Mouse (Mus musculus): Measurements from ENCODE around the gene Pip5k1b. TPM values are rescaled to one million over a fixed set of nuclear protein-coding genes. Genes with fewer than 3 reads are reported as not detected.
"Not testable (repeated sequence)": the region's sequence is repeated elsewhere in the genome, so short reads cannot be mapped to it uniquely, and the experiment has no call there.

The Pip5k1b gene
- polyA plus RNA-seq, 1 experiment from 2014 or later, result 2.6 TPM

GRCm38 (mm10) chr19:24554425-24554824 is 1.2 kb downstream of the Pip5k1b start:
- DNase-seq (ENCODE audit: low spot score) (peak; percentile 22), ATAC-seq (replicated peaks; ENCODE audit: low FRiP score, low read depth) (no peak)
- no peak for TF ChIP-seq CTCF (IDR thresholded peaks at IDR 0.05; ENCODE audit: low read depth)
- Histone ChIP-seq H3K9me3 (replicated peaks; ENCODE audit: low read length) (no peaks in the 10 kb centered on the region), H3K4me1 (replicated peaks; ENCODE audit: insufficient read depth, low read length) (peaks cover 17% of the 10 kb centered on the region; the same call in 1 of the 2 replicates), H3K27me3 (ENCODE audit: insufficient read depth, low read length) (no peaks in the 10 kb centered on the region), H3K4me3 (replicated peaks; ENCODE audit: low read depth, low read length) (no peak overlapping the region; the same call in 1 of the 2 replicates), H3K36me3 (ENCODE audit: insufficient read depth, low read length) (no peaks in the 10 kb centered on the region), H3K4me2 (ENCODE audit: low read length) (peak overlapping the region; percentile 96), H3K27ac (no peak overlapping the region), H3K9ac (ENCODE audit: low read depth, low read length) (no peak overlapping the region)
- 15% methylated on average over 4 of the region's 4 CpGs for WGBS

GRCm38 (mm10) chr19:24553291-24554075 is 2.2 kb downstream of the Pip5k1b start:
- H3K27ac ChIP-seq, result no peak overlapping the region
- peaks cover 17% of the 10 kb centered on the region; the same call in 1 of the 2 replicates for H3K4me1 ChIP-seq (replicated peaks; ENCODE audit: insufficient read depth, low read length)
- H3K9me3 ChIP-seq (replicated peaks; ENCODE audit: low read length), result no peaks in the 10 kb centered on the region
- no peaks in the 10 kb centered on the region for H3K27me3 ChIP-seq (ENCODE audit: insufficient read depth, low read length)
- DNase-seq (ENCODE audit: low spot score), result no peak
- 0 out of 2 replicates have a peak overlapping the region, but pooled peaks have one; percentile 27 for H3K4me2 ChIP-seq (ENCODE audit: low read length)
- no peak for ATAC-seq (replicated peaks; ENCODE audit: low FRiP score, low read depth)
- no peaks in the 10 kb centered on the region for H3K36me3 ChIP-seq (ENCODE audit: insufficient read depth, low read length)
- no peak overlapping the region for H3K9ac ChIP-seq (ENCODE audit: low read depth, low read length)
- no peak overlapping the region for H3K4me3 ChIP-seq (replicated peaks; ENCODE audit: low read depth, low read length)
- 61% methylated on average over 12 of the region's 12 CpGs for WGBS
- TF ChIP-seq CTCF (IDR thresholded peaks at IDR 0.05; ENCODE audit: low read depth), result no peak

DNA sequence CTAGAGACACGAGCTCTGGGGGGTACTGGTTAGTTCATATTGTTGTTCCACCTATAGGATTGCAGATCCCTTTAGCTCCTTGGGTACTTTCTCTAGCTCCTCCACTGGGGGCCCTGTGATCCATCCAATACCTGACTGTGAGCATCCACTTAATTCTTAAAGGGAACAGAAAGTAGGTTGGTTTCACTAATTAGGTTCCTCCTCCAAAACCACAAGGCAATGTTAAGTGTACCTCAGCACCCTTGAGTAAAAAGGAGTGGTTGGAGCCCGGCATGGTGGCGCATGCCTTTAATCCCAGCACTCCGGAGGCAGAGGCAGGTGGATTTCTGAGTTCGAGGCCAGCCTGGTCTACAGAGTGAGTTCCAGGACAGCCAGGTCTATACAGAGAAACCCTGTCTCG is 3.0 kb downstream of the Pip5k1b start:
- not testable (repeated sequence) for H3K36me3 ChIP-seq (ENCODE audit: insufficient read depth, low read length); ATAC-seq (replicated peaks; ENCODE audit: low FRiP score, low read depth); H3K27ac ChIP-seq; H3K9ac ChIP-seq (ENCODE audit: low read depth, low read length); H3K9me3 ChIP-seq (replicated peaks; ENCODE audit: low read length); H3K4me2 ChIP-seq (ENCODE audit: low read length); H3K27me3 ChIP-seq (ENCODE audit: insufficient read depth, low read length); H3K4me3 ChIP-seq (replicated peaks; ENCODE audit: low read depth, low read length); DNase-seq (ENCODE audit: low spot score)
- 89% methylated on average over 6 of the region's 6 CpGs for WGBS
- H3K4me1 ChIP-seq (replicated peaks; ENCODE audit: insufficient read depth, low read length), result peaks cover 17% of the 10 kb centered on the region; the same call in 1 of the 2 replicates

DNA sequence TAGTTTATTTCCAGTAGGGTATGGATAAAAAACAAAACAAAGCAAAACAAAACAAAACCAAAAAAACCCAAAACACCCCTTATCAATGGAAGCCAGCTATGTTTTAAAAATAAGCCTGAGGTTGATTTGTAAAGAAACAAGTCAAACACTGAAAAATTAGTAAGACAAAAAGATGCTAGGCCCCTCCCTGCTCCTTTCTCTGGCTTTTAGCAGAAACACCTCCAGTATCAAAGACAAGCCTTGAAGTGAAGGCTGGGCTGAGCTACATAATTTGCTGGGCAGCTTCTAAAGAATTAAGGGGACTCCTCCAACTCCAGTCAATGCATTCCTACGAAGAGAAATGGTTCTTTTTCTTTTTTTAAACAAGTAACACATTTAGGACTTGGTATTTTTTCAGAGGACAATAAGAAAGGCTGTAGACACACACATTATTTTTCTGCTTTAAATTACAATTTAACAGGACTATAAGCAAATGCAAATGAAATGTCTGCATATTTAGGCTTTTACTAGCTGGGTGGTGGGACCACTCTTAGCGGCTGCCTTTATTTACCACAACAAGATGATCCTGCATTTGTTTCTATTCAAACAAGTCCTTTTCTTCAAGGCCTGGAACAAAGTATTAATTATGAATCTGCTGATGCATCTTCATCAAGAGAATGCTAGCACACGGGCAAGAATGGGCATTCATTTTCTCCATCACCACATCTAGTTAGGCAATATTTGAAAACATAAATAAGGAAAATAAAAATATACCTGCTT is 4.3 kb downstream of the Pip5k1b start:
- Histone ChIP-seq H3K4me3 (replicated peaks; ENCODE audit: low read depth, low read length) (no peak overlapping the region), H3K4me2 (ENCODE audit: low read length) (no peak overlapping the region), H3K27me3 (ENCODE audit: insufficient read depth, low read length) (no peaks in the 10 kb centered on the region), H3K4me1 (replicated peaks; ENCODE audit: insufficient read depth, low read length) (peaks cover 10% of the 10 kb centered on the region; the same call in 1 of the 2 replicates), H3K36me3 (ENCODE audit: insufficient read depth, low read length) (no peaks in the 10 kb centered on the region), H3K27ac (no peak overlapping the region), H3K9me3 (replicated peaks; ENCODE audit: low read length) (no peaks in the 10 kb centered on the region), H3K9ac (ENCODE audit: low read depth, low read length) (no peak overlapping the region)
- DNase-seq (ENCODE audit: low spot score), result no peak
- 69% methylated on average over 3 of the region's 3 CpGs for WGBS
- ATAC-seq (replicated peaks; ENCODE audit: low FRiP score, low read depth), result no peak
- TF ChIP-seq CTCF (IDR thresholded peaks at IDR 0.05; ENCODE audit: low read depth), result no peak

DNA sequence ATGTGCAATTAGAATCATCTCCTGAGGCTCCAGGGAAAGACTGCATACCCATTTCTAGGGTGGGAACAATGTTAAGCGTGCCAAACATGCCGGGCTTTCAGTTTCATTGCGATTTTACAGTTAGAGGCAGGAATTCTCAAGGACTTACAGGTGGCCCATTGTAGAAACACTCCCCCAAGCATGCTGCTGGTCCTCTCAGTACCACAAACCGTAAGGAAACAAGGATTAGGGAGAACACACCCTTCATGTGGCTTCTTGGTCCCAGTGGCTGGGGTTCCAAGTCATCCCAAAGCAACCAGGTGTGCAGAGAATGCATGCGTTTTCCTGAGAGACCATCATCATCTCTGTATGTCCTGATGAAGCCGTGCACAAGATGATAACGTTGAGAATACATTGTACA is 4.9 kb downstream of the Pip5k1b start:
- no peak overlapping the region for H3K4me3 ChIP-seq (replicated peaks; ENCODE audit: low read depth, low read length)
- H3K9me3 ChIP-seq (replicated peaks; ENCODE audit: low read length), result no peaks in the 10 kb centered on the region
- 80% methylated on average over 7 of the region's 7 CpGs for WGBS
- no peak for TF ChIP-seq CTCF (IDR thresholded peaks at IDR 0.05; ENCODE audit: low read depth)
- peaks cover 10% of the 10 kb centered on the region; the same call in 1 of the 2 replicates for H3K4me1 ChIP-seq (replicated peaks; ENCODE audit: insufficient read depth, low read length)
- no peak overlapping the region for H3K27ac ChIP-seq
- no peak overlapping the region for H3K4me2 ChIP-seq (ENCODE audit: low read length)
- no peaks in the 10 kb centered on the region for H3K36me3 ChIP-seq (ENCODE audit: insufficient read depth, low read length)
- no peak overlapping the region for H3K9ac ChIP-seq (ENCODE audit: low read depth, low read length)
- DNase-seq (ENCODE audit: low spot score) (no peak), ATAC-seq (replicated peaks; ENCODE audit: low FRiP score, low read depth) (no peak)
- no peaks in the 10 kb centered on the region for H3K27me3 ChIP-seq (ENCODE audit: insufficient read depth, low read length)

DNA sequence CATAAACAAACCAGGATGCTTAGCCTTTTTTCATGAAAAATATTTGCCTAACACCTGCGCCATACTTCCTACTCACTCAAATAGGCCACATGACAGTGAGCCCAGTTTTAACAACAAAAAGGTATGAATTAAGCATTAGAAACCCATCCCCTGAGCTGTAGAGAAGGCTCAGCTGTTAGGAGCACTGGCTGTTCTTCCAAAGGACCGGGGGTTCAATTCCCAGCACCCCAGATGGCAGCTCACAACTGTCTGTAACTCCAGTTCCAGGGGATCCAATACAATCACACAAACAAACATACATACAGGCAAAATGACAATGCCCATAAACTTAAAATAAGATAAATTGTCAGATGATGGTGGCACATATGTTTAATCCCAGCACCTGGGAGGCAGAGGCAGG is 5.7 kb downstream of the Pip5k1b start:
- 90% methylated on average over 2 of the region's 2 CpGs for WGBS

More for the DNA sequence above, 5.7 kb downstream of the Pip5k1b start:
- Histone ChIP-seq H3K4me1 (replicated peaks; ENCODE audit: insufficient read depth, low read length) (0 out of 2 replicates have a peak, but pooled peaks cover 5% of the 10 kb centered on the region), H3K9ac (ENCODE audit: low read depth, low read length) (no peak overlapping the region), H3K36me3 (ENCODE audit: insufficient read depth, low read length) (no peaks in the 10 kb centered on the region), H3K9me3 (replicated peaks; ENCODE audit: low read length) (no peaks in the 10 kb centered on the region), H3K4me3 (replicated peaks; ENCODE audit: low read depth, low read length) (no peak overlapping the region), H3K27ac (no peak overlapping the region), H3K27me3 (ENCODE audit: insufficient read depth, low read length) (no peaks in the 10 kb centered on the region), H3K4me2 (ENCODE audit: low read length) (no peak overlapping the region)
- ATAC-seq (replicated peaks; ENCODE audit: low FRiP score, low read depth), result no peak
- DNase-seq (ENCODE audit: low spot score), result no peak
- TF ChIP-seq CTCF (IDR thresholded peaks at IDR 0.05; ENCODE audit: low read depth), result no peak

Measured in kidney, postnatal 0 days (tissue).